Mouse (Mus musculus) heart, adult 2 months (tissue): ENCODE measurements around the gene BC025920. TPM values are rescaled to one million over a fixed set of nuclear protein-coding genes. Genes with fewer than 3 reads are reported as not detected.

Experiments used
- DNase-seq, 2 experiments: peaks; one replicate each; pipeline ENCODE4 v3.0.0; 2021
- H3K27ac ChIP-seq: fragments of 200-600 bp; 2 replicates; pipeline ENCODE4 v1.8.1; 2022
- H3K27me3 ChIP-seq: fragments of 200-500 bp; 2 replicates; pipeline ENCODE4 v1.6.1; 2012; ENCODE audit warnings: mild to moderate bottlenecking, low read length, inconsistent platforms, mixed read lengths; ENCODE audit not compliant: control insufficient read depth, insufficient read depth
- H3K36me3 ChIP-seq: fragments of 200-500 bp; 2 replicates; pipeline ENCODE4 v1.6.1; 2012; ENCODE audit warnings: low read length, inconsistent platforms; ENCODE audit not compliant: control insufficient read depth, insufficient read depth
- H3K4me1 ChIP-seq: fragments of 200-500 bp; 2 replicates; pipeline ENCODE4 v1.6.1; 2011; ENCODE audit warnings: low read length; ENCODE audit not compliant: control insufficient read depth, insufficient read depth
- H3K4me3 ChIP-seq: fragments of 200-600 bp; 2 replicates; pipeline ENCODE4 v1.8.1; 2022
- H3K79me2 ChIP-seq: fragments of 200-500 bp; replicated peaks from 2 replicates; pipeline ENCODE4 v1.6.1; 2012; ENCODE audit warnings: mild to moderate bottlenecking, inconsistent platforms, low read length, moderate library complexity, mixed read lengths; ENCODE audit not compliant: control insufficient read depth, insufficient read depth
- H3K9ac ChIP-seq: fragments of 200-500 bp; 2 replicates; pipeline ENCODE4 v1.6.1; 2012; ENCODE audit warnings: low read depth, mild to moderate bottlenecking, control low read depth, inconsistent platforms, low read length, mixed read lengths
- CTCF ChIP-seq: fragments of 200-600 bp; IDR thresholded peaks from 2 replicates; pipeline ENCODE4 v1.8.1; 2022; ENCODE audit warnings: antibody characterized with exemption, mild to moderate bottlenecking, moderate library complexity
- EP300 ChIP-seq: fragments of 200-500 bp; IDR thresholded peaks from 2 replicates; pipeline ENCODE4 v1.6.1; 2011; ENCODE audit warnings: low read depth, low read length, control low read depth; ENCODE audit not compliant: insufficient read depth
- POLR2A ChIP-seq: fragments of 200-500 bp; IDR thresholded peaks from 2 replicates; pipeline ENCODE4 v1.6.1; 2011; ENCODE audit warnings: mild to moderate bottlenecking, low read depth, low read length, control low read depth; ENCODE audit not compliant: insufficient read depth
- WGBS: fragments of 180-500 bp; shearing (Covaris S2); methylation state at CpG from one replicate; pipeline ENCODE4 v1.1.7; 2018; 5-methylcytosine and 5-hydroxymethylcytosine counted together
- intact Hi-C: fragments of 180-260 bp; cut with DNase I; formaldehyde crosslinking; loops from one replicate; pipeline ENCODE4 v1.15.1; 2025
- polyA plus RNA-seq: library from polyadenylated mRNA; depleted of rRNA; stranded (reverse); fragments of >200 nt; gene quantifications from 2 replicates; pipeline ENCODE4 v1.2.3, GENCODE M21; 2012
- total RNA-seq, 2 experiments: library from RNA; stranded (reverse); gene quantifications; 2 replicates each; pipeline ENCODE4 v1.2.3; 2021

BC025920 gene
- total and polyA plus RNA-seq, 3 experiments = 1.9 to 3.7 (median 2.5) TPM

- Histone ChIP-seq H3K9ac (peak overlapping the region; percentile 40), H3K79me2 (no peaks in the 10 kb centered on the region), H3K27me3 (no peaks in the 10 kb centered on the region), H3K36me3 (no peaks in the 10 kb centered on the region), H3K4me1 (peaks cover 12% of the 10 kb centered on the region), H3K4me3 (peak overlapping the region; percentile 38), H3K27ac (peak overlapping the region; percentile 60; the same call in 1 of the 2 replicates)
- no peak for DNase-seq
- no peak for TF ChIP-seq EP300
- TF ChIP-seq POLR2A = no peak
- TF ChIP-seq CTCF = no peak
- WGBS = 68% methylated on average over 12 of the region's 12 CpGs
- intact Hi-C loops = loop anchor here (2.0 kb wide), 4 partner anchors 39 to 103 kb away; partner anchors contain the start of gene S1pr4
These were observed 1.8 kb upstream of the BC025920 start for GRCm38 (mm10) chr10:81604019-81604967.

- H3K27me3 ChIP-seq = no peaks in the 10 kb centered on the region
- peak; percentile 87 to 89 for DNase-seq
- H3K79me2 ChIP-seq = no peaks in the 10 kb centered on the region
- H3K4me3 ChIP-seq = peak overlapping the region; percentile 50
- no peaks in the 10 kb centered on the region for H3K36me3 ChIP-seq
- peak overlapping the region; percentile 83 for H3K27ac ChIP-seq
- intact Hi-C loops = loop anchor here (2.0 to 5.0 kb wide), 5 partner anchors 40 to 567 kb away; partner anchors contain the start of gene S1pr4
- 15% methylated on average over 29 of the region's 29 CpGs for WGBS
- peak overlapping the region; percentile 40 for H3K9ac ChIP-seq
- H3K4me1 ChIP-seq = peaks cover 12% of the 10 kb centered on the region
- peak; percentile 72 for TF ChIP-seq CTCF
- no peak; the same call in 1 of the 2 replicates for TF ChIP-seq POLR2A
- peak; percentile 94 for TF ChIP-seq EP300
These were observed 953 bp upstream of the BC025920 start for GRCm38 (mm10) chr10:81604968-81605665.

- H3K9ac ChIP-seq = peak overlapping the region; percentile 58
- H3K79me2 ChIP-seq = no peaks in the 10 kb centered on the region
- 2% methylated on average over 14 of the region's 14 CpGs for WGBS
- H3K36me3 ChIP-seq = no peaks in the 10 kb centered on the region
- H3K27me3 ChIP-seq = no peaks in the 10 kb centered on the region
- peak overlapping the region; percentile 83 for H3K27ac ChIP-seq
- intact Hi-C loops = loop anchor here (2.0 to 5.0 kb wide), 5 partner anchors 41 to 567 kb away; partner anchors contain the start of gene S1pr4
- TF ChIP-seq EP300 (no peak), POLR2A (no peak), CTCF (no peak)
- H3K4me3 ChIP-seq = peak overlapping the region; percentile 50
- DNase-seq = no peak
- H3K4me1 ChIP-seq = peaks cover 12% of the 10 kb centered on the region
These were observed 450 bp upstream of the BC025920 start for GRCm38 (mm10) chr10:81605666-81605973.

- TF ChIP-seq EP300 (no peak), CTCF (peak; percentile 39)
These were observed 2.2 kb downstream of the BC025920 start for GRCm38 (mm10) chr10:81608308-81608707.

GRCm38 (mm10) chr10:81612779-81613178 lies 6.7 kb downstream of the BC025920 start:
- WGBS = 59% methylated on average over 3 of the region's 3 CpGs
- TF ChIP-seq POLR2A (no peak), EP300 (no peak), CTCF (no peak)
- H3K79me2 ChIP-seq = no peaks in the 10 kb centered on the region
- H3K9ac ChIP-seq = no peak overlapping the region
- no peaks in the 10 kb centered on the region for H3K4me1 ChIP-seq
- intact Hi-C loops = no loop called here
- no peak overlapping the region for H3K27ac ChIP-seq
- H3K4me3 ChIP-seq = no peak overlapping the region
- no peak for DNase-seq
- H3K36me3 ChIP-seq = no peaks in the 10 kb centered on the region
- H3K27me3 ChIP-seq = no peaks in the 10 kb centered on the region

More at GRCm38 (mm10) chr10:81608308-81608707, 2.2 kb downstream of the BC025920 start:
- Histone ChIP-seq H3K9ac (no peak overlapping the region), H3K27me3 (no peaks in the 10 kb centered on the region), H3K27ac (no peak overlapping the region), H3K4me3 (no peak overlapping the region), H3K79me2 (no peaks in the 10 kb centered on the region), H3K4me1 (peaks cover 4% of the 10 kb centered on the region; the same call in 1 of the 2 replicates), H3K36me3 (no peaks in the 10 kb centered on the region)
- WGBS = 97% methylated on average over 1 of the region's 1 CpGs
- DNase-seq = no peak
- intact Hi-C loops = loop anchor here (5.0 kb wide), 1 partner anchor 564 kb away; no protein-coding TSS in a partner anchor
